Mouse (Mus musculus) embryo, embryonic 11 days (tissue): ENCODE results near the gene Olfr135.

Experiments used
- DNase-seq: peaks from one replicate; pipeline ENCODE4 v3.0.0-alpha.2; 2015

The Olfr135 gene

GRCm38 (mm10) chr17:38204035-38204434 lies at the start of gene Olfr135:
Gene Olfr135, plus strand, starts transcription at chr17:38204335.
- no peak for DNase-seq

DNA sequence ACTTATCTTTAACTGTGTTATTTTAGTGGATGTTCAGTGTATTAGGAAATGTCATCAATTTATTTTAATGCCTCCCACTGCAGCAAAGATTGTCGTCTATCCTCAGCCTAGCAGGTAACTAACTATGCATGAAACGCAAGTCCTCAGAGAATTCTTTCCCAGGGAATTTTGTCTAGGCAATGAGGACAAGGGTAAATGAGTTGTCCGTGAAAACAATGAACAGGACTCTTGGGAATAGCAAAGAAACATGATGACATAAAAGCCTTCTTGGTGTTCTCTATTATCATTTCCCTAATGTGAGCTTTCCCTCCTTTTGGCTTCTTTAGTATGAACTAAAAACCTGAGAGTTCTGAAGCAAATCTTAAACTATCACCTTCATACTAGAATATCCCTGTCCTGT lies 33.0 kb upstream of the Olfr135 start, which contains the start of gene Olfr134:
TSS of gene Olfr134 (plus strand) at position 301 of the 400 bp plus-strand sequence.
- DNase-seq = no peak
